Mouse (Mus musculus): ENCODE results near the gene Gm14190. TPM values are rescaled to one million over a fixed set of nuclear protein-coding genes. Genes with fewer than 3 reads are reported as not detected.

Gm14190 gene
- not detected for polyA plus RNA-seq (2015; fragmentation: Illumina TruSeq; extraction: RNeasy Lipid Tissue Mini Kit (QIAGEN cat#74804); ENCODE audit: insufficient read depth, low replicate concordance)

GRCm38 (mm10) chr11:99690463-99690862, at the start of gene Gm14190:
Gene Gm14190, minus strand, starts transcription at chr11:99690740.

GRCm38 (mm10) chr11:99734190-99734589, 43.6 kb upstream of the Gm14190 start, which contains the start of gene Gm14180:
Gene Gm14180, minus strand, starts transcription at chr11:99734290.

GRCm38 (mm10) chr11:99665860-99666259, 24.7 kb downstream of the Gm14190 start, which contains the start of gene Krtap4-6:
Gene Krtap4-6, minus strand, starts transcription at chr11:99665960.

GRCm38 (mm10) chr11:99658467-99659010, 32.0 kb downstream of the Gm14190 start, which contains the start of gene Gm11563:
Gene Gm11563, minus strand, starts transcription at chr11:99658960.

GRCm38 (mm10) chr11:99650136-99650535, 40.4 kb downstream of the Gm14190 start, which contains the start of gene Gm11555:
Gene Gm11555, minus strand, starts transcription at chr11:99650236.

GRCm38 (mm10) chr11:99643635-99644139, 46.9 kb downstream of the Gm14190 start, which contains the start of gene Krtap4-7:
Gene Krtap4-7, minus strand, starts transcription at chr11:99644089.

Other genes starting within 250 kb of the Gm14190 start
- gene Krt23, start 197.6 kb downstream of the Gm14190 start, polyA plus RNA-seq (2015; fragmentation: Illumina TruSeq; extraction: RNeasy Lipid Tissue Mini Kit (QIAGEN cat#74804); ENCODE audit: insufficient read depth, low replicate concordance) = not detected
- gene Krt39, start 169.4 kb downstream of the Gm14190 start, polyA plus RNA-seq (2015; fragmentation: Illumina TruSeq; extraction: RNeasy Lipid Tissue Mini Kit (QIAGEN cat#74804); ENCODE audit: insufficient read depth, low replicate concordance) = not detected
- gene Krt40, start 147.6 kb downstream of the Gm14190 start, polyA plus RNA-seq (2015; fragmentation: Illumina TruSeq; extraction: RNeasy Lipid Tissue Mini Kit (QIAGEN cat#74804); ENCODE audit: insufficient read depth, low replicate concordance) = not detected
- gene Krtap3-3, start 139.9 kb downstream of the Gm14190 start, polyA plus RNA-seq (2015; fragmentation: Illumina TruSeq; extraction: RNeasy Lipid Tissue Mini Kit (QIAGEN cat#74804); ENCODE audit: insufficient read depth, low replicate concordance) = not detected
- not detected for gene Krtap3-2, start 133.9 kb downstream of the Gm14190 start, polyA plus RNA-seq (2015; fragmentation: Illumina TruSeq; extraction: RNeasy Lipid Tissue Mini Kit (QIAGEN cat#74804); ENCODE audit: insufficient read depth, low replicate concordance)
- gene Gm11939, start 131.3 kb downstream of the Gm14190 start, polyA plus RNA-seq (2015; fragmentation: Illumina TruSeq; extraction: RNeasy Lipid Tissue Mini Kit (QIAGEN cat#74804); ENCODE audit: insufficient read depth, low replicate concordance) = not detected
- gene Krtap3-1, start 124.1 kb downstream of the Gm14190 start, polyA plus RNA-seq (2015; fragmentation: Illumina TruSeq; extraction: RNeasy Lipid Tissue Mini Kit (QIAGEN cat#74804); ENCODE audit: insufficient read depth, low replicate concordance) = not detected
- gene Krtap1-5, start 109.7 kb downstream of the Gm14190 start, polyA plus RNA-seq (2015; fragmentation: Illumina TruSeq; extraction: RNeasy Lipid Tissue Mini Kit (QIAGEN cat#74804); ENCODE audit: insufficient read depth, low replicate concordance) = not detected
- gene Krtap1-4, start 107.1 kb downstream of the Gm14190 start, polyA plus RNA-seq (2015; fragmentation: Illumina TruSeq; extraction: RNeasy Lipid Tissue Mini Kit (QIAGEN cat#74804); ENCODE audit: insufficient read depth, low replicate concordance) = not detected
- gene Krtap1-3, start 99.4 kb downstream of the Gm14190 start, polyA plus RNA-seq (2015; fragmentation: Illumina TruSeq; extraction: RNeasy Lipid Tissue Mini Kit (QIAGEN cat#74804); ENCODE audit: insufficient read depth, low replicate concordance) = not detected
- gene Krtap9-3, start 92.6 kb downstream of the Gm14190 start, polyA plus RNA-seq (2015; fragmentation: Illumina TruSeq; extraction: RNeasy Lipid Tissue Mini Kit (QIAGEN cat#74804); ENCODE audit: insufficient read depth, low replicate concordance) = not detected
- gene Gm11938, start 87.4 kb downstream of the Gm14190 start, polyA plus RNA-seq (2015; fragmentation: Illumina TruSeq; extraction: RNeasy Lipid Tissue Mini Kit (QIAGEN cat#74804); ENCODE audit: insufficient read depth, low replicate concordance) = not detected
- gene Gm11937, start 80.6 kb downstream of the Gm14190 start, polyA plus RNA-seq (2015; fragmentation: Illumina TruSeq; extraction: RNeasy Lipid Tissue Mini Kit (QIAGEN cat#74804); ENCODE audit: insufficient read depth, low replicate concordance) = not detected
- gene Krtap2-4, start 75.9 kb downstream of the Gm14190 start, polyA plus RNA-seq (2015; fragmentation: Illumina TruSeq; extraction: RNeasy Lipid Tissue Mini Kit (QIAGEN cat#74804); ENCODE audit: insufficient read depth, low replicate concordance) = not detected
- gene Gm11562, start 70.3 kb downstream of the Gm14190 start, polyA plus RNA-seq (2015; fragmentation: Illumina TruSeq; extraction: RNeasy Lipid Tissue Mini Kit (QIAGEN cat#74804); ENCODE audit: insufficient read depth, low replicate concordance) = not detected
- not detected for gene Krtap4-1, start 62.5 kb downstream of the Gm14190 start, polyA plus RNA-seq (2015; fragmentation: Illumina TruSeq; extraction: RNeasy Lipid Tissue Mini Kit (QIAGEN cat#74804); ENCODE audit: insufficient read depth, low replicate concordance)
- gene Krtap4-2, start 55.7 kb downstream of the Gm14190 start, polyA plus RNA-seq (2015; fragmentation: Illumina TruSeq; extraction: RNeasy Lipid Tissue Mini Kit (QIAGEN cat#74804); ENCODE audit: insufficient read depth, low replicate concordance) = not detected
- not detected for gene Krtap4-7, start 46.7 kb downstream of the Gm14190 start, polyA plus RNA-seq (2015; fragmentation: Illumina TruSeq; extraction: RNeasy Lipid Tissue Mini Kit (QIAGEN cat#74804); ENCODE audit: insufficient read depth, low replicate concordance)
- not detected for gene Gm11555, start 40.5 kb downstream of the Gm14190 start, polyA plus RNA-seq (2015; fragmentation: Illumina TruSeq; extraction: RNeasy Lipid Tissue Mini Kit (QIAGEN cat#74804); ENCODE audit: insufficient read depth, low replicate concordance)
- not detected for gene Gm11563, start 31.8 kb downstream of the Gm14190 start, polyA plus RNA-seq (2015; fragmentation: Illumina TruSeq; extraction: RNeasy Lipid Tissue Mini Kit (QIAGEN cat#74804); ENCODE audit: insufficient read depth, low replicate concordance)
- not detected for gene Krtap4-6, start 24.8 kb downstream of the Gm14190 start, polyA plus RNA-seq (2015; fragmentation: Illumina TruSeq; extraction: RNeasy Lipid Tissue Mini Kit (QIAGEN cat#74804); ENCODE audit: insufficient read depth, low replicate concordance)
- gene Gm14180, start 43.5 kb upstream of the Gm14190 start, polyA plus RNA-seq (2015; fragmentation: Illumina TruSeq; extraction: RNeasy Lipid Tissue Mini Kit (QIAGEN cat#74804); ENCODE audit: insufficient read depth, low replicate concordance) = not detected
- not detected for gene Gm11595, start 82.2 kb upstream of the Gm14190 start, polyA plus RNA-seq (2015; fragmentation: Illumina TruSeq; extraction: RNeasy Lipid Tissue Mini Kit (QIAGEN cat#74804); ENCODE audit: insufficient read depth, low replicate concordance)
- gene Krtap4-8, start 90.0 kb upstream of the Gm14190 start, polyA plus RNA-seq (2015; fragmentation: Illumina TruSeq; extraction: RNeasy Lipid Tissue Mini Kit (QIAGEN cat#74804); ENCODE audit: insufficient read depth, low replicate concordance) = not detected
- not detected for gene Krtap4-9, start 94.5 kb upstream of the Gm14190 start, polyA plus RNA-seq (2015; fragmentation: Illumina TruSeq; extraction: RNeasy Lipid Tissue Mini Kit (QIAGEN cat#74804); ENCODE audit: insufficient read depth, low replicate concordance)
- gene Gm11596, start 102.7 kb upstream of the Gm14190 start, polyA plus RNA-seq (2015; fragmentation: Illumina TruSeq; extraction: RNeasy Lipid Tissue Mini Kit (QIAGEN cat#74804); ENCODE audit: insufficient read depth, low replicate concordance) = not detected
- not detected for gene Gm11569, start 108.2 kb upstream of the Gm14190 start, polyA plus RNA-seq (2015; fragmentation: Illumina TruSeq; extraction: RNeasy Lipid Tissue Mini Kit (QIAGEN cat#74804); ENCODE audit: insufficient read depth, low replicate concordance)
- gene Gm11554, start 113.7 kb upstream of the Gm14190 start, polyA plus RNA-seq (2015; fragmentation: Illumina TruSeq; extraction: RNeasy Lipid Tissue Mini Kit (QIAGEN cat#74804); ENCODE audit: insufficient read depth, low replicate concordance) = not detected
- not detected for gene Krtap4-13, start 119.2 kb upstream of the Gm14190 start, polyA plus RNA-seq (2015; fragmentation: Illumina TruSeq; extraction: RNeasy Lipid Tissue Mini Kit (QIAGEN cat#74804); ENCODE audit: insufficient read depth, low replicate concordance)
- not detected for gene Gm11564, start 124.9 kb upstream of the Gm14190 start, polyA plus RNA-seq (2015; fragmentation: Illumina TruSeq; extraction: RNeasy Lipid Tissue Mini Kit (QIAGEN cat#74804); ENCODE audit: insufficient read depth, low replicate concordance)
- not detected for gene 2300003K06Rik, start 147.3 kb upstream of the Gm14190 start, polyA plus RNA-seq (2015; fragmentation: Illumina TruSeq; extraction: RNeasy Lipid Tissue Mini Kit (QIAGEN cat#74804); ENCODE audit: insufficient read depth, low replicate concordance)
- not detected for gene Krtap4-16, start 160.9 kb upstream of the Gm14190 start, polyA plus RNA-seq (2015; fragmentation: Illumina TruSeq; extraction: RNeasy Lipid Tissue Mini Kit (QIAGEN cat#74804); ENCODE audit: insufficient read depth, low replicate concordance)
- gene Gm11568, start 167.2 kb upstream of the Gm14190 start, polyA plus RNA-seq (2015; fragmentation: Illumina TruSeq; extraction: RNeasy Lipid Tissue Mini Kit (QIAGEN cat#74804); ENCODE audit: insufficient read depth, low replicate concordance) = not detected
- gene Gm11559, start 173.7 kb upstream of the Gm14190 start, polyA plus RNA-seq (2015; fragmentation: Illumina TruSeq; extraction: RNeasy Lipid Tissue Mini Kit (QIAGEN cat#74804); ENCODE audit: insufficient read depth, low replicate concordance) = not detected
- not detected for gene Krtap9-1, start 182.6 kb upstream of the Gm14190 start, polyA plus RNA-seq (2015; fragmentation: Illumina TruSeq; extraction: RNeasy Lipid Tissue Mini Kit (QIAGEN cat#74804); ENCODE audit: insufficient read depth, low replicate concordance)
- not detected for gene Gm11567, start 188.4 kb upstream of the Gm14190 start, polyA plus RNA-seq (2015; fragmentation: Illumina TruSeq; extraction: RNeasy Lipid Tissue Mini Kit (QIAGEN cat#74804); ENCODE audit: insufficient read depth, low replicate concordance)
- not detected for gene Krtap31-1, start 217.2 kb upstream of the Gm14190 start, polyA plus RNA-seq (2015; fragmentation: Illumina TruSeq; extraction: RNeasy Lipid Tissue Mini Kit (QIAGEN cat#74804); ENCODE audit: insufficient read depth, low replicate concordance)
- gene Gm11565, start 224.0 kb upstream of the Gm14190 start, polyA plus RNA-seq (2015; fragmentation: Illumina TruSeq; extraction: RNeasy Lipid Tissue Mini Kit (QIAGEN cat#74804); ENCODE audit: insufficient read depth, low replicate concordance) = not detected
- gene Krtap31-2, start 245.6 kb upstream of the Gm14190 start, polyA plus RNA-seq (2015; fragmentation: Illumina TruSeq; extraction: RNeasy Lipid Tissue Mini Kit (QIAGEN cat#74804); ENCODE audit: insufficient read depth, low replicate concordance) = not detected